ENCODE assay signal across 10 mouse cellular contexts in the genomic region with DNA sequence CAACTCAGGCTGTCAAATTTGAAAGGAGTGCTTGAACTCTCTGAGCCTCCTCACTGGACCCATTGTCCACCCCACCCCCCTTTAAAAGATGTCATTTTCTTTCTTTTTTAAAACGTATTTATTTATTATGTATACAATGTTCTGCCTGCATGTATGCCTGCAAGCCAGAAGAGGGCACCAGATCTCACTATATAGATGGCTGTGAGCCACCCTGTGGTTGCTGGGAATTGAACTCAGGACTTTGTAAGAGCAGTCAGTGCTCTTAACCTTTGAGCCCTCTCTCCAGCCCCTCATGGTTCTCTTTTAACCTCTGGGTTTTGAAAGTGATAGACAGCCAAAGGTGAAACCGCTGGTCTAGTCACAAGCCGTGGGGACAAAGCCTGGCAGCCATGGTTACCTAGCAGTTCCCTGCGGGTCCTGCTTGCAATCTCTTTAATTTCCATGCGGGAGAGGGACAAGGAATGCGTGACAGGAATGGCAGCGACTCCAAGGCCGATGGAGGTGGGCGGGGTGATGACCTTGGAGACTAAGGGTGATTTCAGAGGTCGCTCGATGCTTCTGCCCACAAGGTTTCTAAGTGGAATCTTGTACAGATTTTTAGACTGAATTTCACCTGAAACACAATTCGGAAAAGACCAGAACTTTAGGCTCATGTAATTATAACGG. TPM values are rescaled to one million over a fixed set of nuclear protein-coding genes. Genes with fewer than 3 reads are reported as not detected.
DNase-seq lines count a peak whose midpoint lies in the region; TF ChIP-seq lines count a peak whose summit lies in the region.
"Had no signal": no experiment of that assay in that cellular context is flagged by ENCODE, and none has a peak within 500 bp of the region (broad histone marks: within the 10 kb centered on the region; RNA-seq: fewer than 3 reads in every experiment).

No protein-coding gene starts in this region.

- WGBS in heart, adult 2 months = 65% methylated on average over 13 of the region's 13 CpGs

- H3K9ac ChIP-seq in heart, adult 2 months (ENCODE audit: low read depth, low read length) = no peak overlapping the region
- H3K9ac ChIP-seq: hindbrain, embryonic 14.5 days; liver, embryonic 15.5 days had no signal

- no peaks in the 10 kb centered on the region for H3K79me2 ChIP-seq in heart, adult 2 months (replicated peaks; ENCODE audit: control insufficient read depth, insufficient read depth, low read length)

- no peak for TF ChIP-seq EP300 in heart, adult 2 months (IDR thresholded peaks at IDR 0.05; ENCODE audit: insufficient read depth, low read depth, low read length)

- H3K27me3 ChIP-seq in heart, adult 2 months (ENCODE audit: control insufficient read depth, insufficient read depth, low read length) = no peaks in the 10 kb centered on the region

- no peak overlapping the region for H3K27ac ChIP-seq in heart, adult 2 months
- H3K27ac ChIP-seq: hindbrain, embryonic 14.5 days; liver, embryonic 15.5 days had no signal

- TF ChIP-seq POLR2A in heart, adult 2 months (IDR thresholded peaks at IDR 0.05; ENCODE audit: insufficient read depth, low read depth, low read length) = no peak

- intact Hi-C loops in heart, adult 2 months (cut with DNase I) = no loop called here
- intact Hi-C loops in heart, postnatal 25 days (cut with DNase I) = loop anchor here (5.0 kb wide), 2 partner anchors 142 to 357 kb away; a partner anchor contains a TSS

- no peak for DNase-seq in heart, adult 2 months
- DNase-seq in heart, postnatal 25 days (ENCODE audit: low spot score) = no peak
- DNase-seq in thymus, postnatal 0 days (ENCODE audit: low spot score) = peak; percentile 54
- DNase-seq in thymus, postnatal 36 days = no peak
- DNase-seq in ZHBTc4 (ENCODE audit: low read depth, low spot score) = peak; percentile 71
- no peak for DNase-seq in frontal cortex, postnatal 10 days (ENCODE audit: low spot score in 2 of 2)
- no peak for DNase-seq in frontal cortex, postnatal 25 days (ENCODE audit: low spot score in 2 of 2)
- no peak for DNase-seq in layer of hippocampus, postnatal 14 days (ENCODE audit: low spot score in 2 of 2)

- no peak overlapping the region for H3K4me3 ChIP-seq in heart, adult 2 months
- H3K4me3 ChIP-seq: liver, embryonic 15.5 days had no signal

- peak; percentile 76 for TF ChIP-seq CTCF in heart, adult 2 months (IDR thresholded peaks at IDR 0.05)

- no peaks in the 10 kb centered on the region for H3K4me1 ChIP-seq in heart, adult 2 months (ENCODE audit: control insufficient read depth, insufficient read depth, low read length)
- H3K4me1 ChIP-seq: liver, embryonic 15.5 days had no signal

- no peaks in the 10 kb centered on the region for H3K36me3 ChIP-seq in heart, adult 2 months (ENCODE audit: control insufficient read depth, insufficient read depth, low read length)
- H3K36me3 ChIP-seq: liver, embryonic 15.5 days had no signal

RNA-seq across cellular contexts. Expression of a gene that starts 8.4 kb away (rescaled TPM):
- total RNA-seq in heart, adult 2 months (2021) = 10 to 100 TPM; 12.8 to 16.6 TPM
- polyA plus RNA-seq in heart, adult 2 months (2012; rRNA removed) = 25.2 and 35.7 TPM in 2 replicates
- total RNA-seq in heart, postnatal 25 days (2021) = 10 to 100 TPM; 14.6 to 16.0 TPM
- 13.1 and 13.6 TPM in 2 replicates for polyA plus RNA-seq in thymus, postnatal 0 days (2015; fragmentation: Nextera tagmentation; extraction: Ambion mirVana)
- 10 to 100 TPM; 24.0 to 25.4 TPM for total RNA-seq in layer of hippocampus, postnatal 14 days (2021)

RNA-seq across cellular contexts. Expression of a gene that starts 28.9 kb away (rescaled TPM):
- total RNA-seq in heart, adult 2 months (2021) = 10 to 100 TPM; 12.6 to 16.3 TPM
- 11.4 and 14.8 TPM in 2 replicates for polyA plus RNA-seq in heart, adult 2 months (2012; rRNA removed)
- 10 to 100 TPM; 12.4 to 16.4 TPM for total RNA-seq in heart, postnatal 25 days (2021)
- 3.3 and 4.0 TPM in 2 replicates for polyA plus RNA-seq in thymus, postnatal 0 days (2015; fragmentation: Nextera tagmentation; extraction: Ambion mirVana)
- total RNA-seq in layer of hippocampus, postnatal 14 days (2021) = 10 to 100 TPM; 33.9 to 38.2 TPM

RNA-seq across cellular contexts. Expression of a gene that starts 28.9 kb away (rescaled TPM):
- total RNA-seq in heart, adult 2 months (2021) = 10 to 100 TPM; 60.6 to 64.0 TPM
- polyA plus RNA-seq in heart, adult 2 months (2012; rRNA removed) = 150 and 174 TPM in 2 replicates
- 10 to 100 TPM; 54.8 to 58.8 TPM for total RNA-seq in heart, postnatal 25 days (2021)
- polyA plus RNA-seq in thymus, postnatal 0 days (2015; fragmentation: Nextera tagmentation; extraction: Ambion mirVana) = 269 and 272 TPM in 2 replicates
- total RNA-seq in layer of hippocampus, postnatal 14 days (2021) = 100 to 1,000 TPM; 120 to 122 TPM

Comparison
In these comparisons a context has a peak if more than half of its experiments do, and no peak if none do; other contexts are left out.
1. DNase-seq: peak in thymus, postnatal 0 days (single experiment) and ZHBTc4 (single experiment); none in heart, adult 2 months (0 of 2), heart, postnatal 25 days (single experiment), thymus, postnatal 36 days (0 of 2), frontal cortex, postnatal 10 days (0 of 2), frontal cortex, postnatal 25 days (0 of 2) and layer of hippocampus, postnatal 14 days (0 of 2).